Mouse (Mus musculus): ENCODE measurements at regions not wholly inside any gene's neighbourhood (a gene's known extent, or its start where the extent isn't known, plus 50 kb on each side); places are given as distances from the start of the nearest gene placed in this dataset.

- no peak for DNase-seq
Measured at GRCm38 (mm10) chr11:112839721-112840494, 57.9 kb downstream of the Sox9 start.

GRCm38 (mm10) chr11:112840495-112840828 is 58.4 kb downstream of the Sox9 start:
- DNase-seq, result no peak

- DNase-seq, result no peak
Measured at GRCm38 (mm10) chr11:112844258-112844901, 62.4 kb downstream of the Sox9 start.

GRCm38 (mm10) chr11:112847146-112847545 is 65.1 kb downstream of the Sox9 start:
- no peak for DNase-seq

GRCm38 (mm10) chr11:112847851-112848250 is 65.8 kb downstream of the Sox9 start:
- DNase-seq, result no peak

- DNase-seq, result no peak
Measured at GRCm38 (mm10) chr11:112849974-112850373, 68.0 kb downstream of the Sox9 start.

- DNase-seq, result no peak
Measured at GRCm38 (mm10) chr11:112850532-112851272, 68.7 kb downstream of the Sox9 start.

GRCm38 (mm10) chr11:112851321-112851720 is 69.3 kb downstream of the Sox9 start:
- no peak for DNase-seq

GRCm38 (mm10) chr11:112855975-112856374 is 74.0 kb downstream of the Sox9 start:
- DNase-seq, result no peak

GRCm38 (mm10) chr11:112859309-112859708 is 77.3 kb downstream of the Sox9 start:
- no peak for DNase-seq

GRCm38 (mm10) chr11:112860797-112861196 is 78.8 kb downstream of the Sox9 start:
- DNase-seq, result no peak

- no peak for DNase-seq
Measured at GRCm38 (mm10) chr11:112861233-112861632, 79.2 kb downstream of the Sox9 start.

GRCm38 (mm10) chr11:112865836-112866235 is 83.8 kb downstream of the Sox9 start:
- no peak for DNase-seq

- DNase-seq, result no peak
Measured at GRCm38 (mm10) chr11:112869571-112869970, 87.5 kb downstream of the Sox9 start.

- no peak for DNase-seq
Measured at GRCm38 (mm10) chr11:112870201-112871035, 88.4 kb downstream of the Sox9 start.

- peak; percentile 41 for DNase-seq
Measured at GRCm38 (mm10) chr11:112872677-112873367, 90.8 kb downstream of the Sox9 start.

GRCm38 (mm10) chr11:112874239-112874638 is 92.2 kb downstream of the Sox9 start:
- DNase-seq, result peak; percentile 77

GRCm38 (mm10) chr11:112876226-112876625 is 94.2 kb downstream of the Sox9 start:
- DNase-seq, result no peak

- DNase-seq, result no peak
Measured at GRCm38 (mm10) chr11:112878436-112878835, 96.4 kb downstream of the Sox9 start.

GRCm38 (mm10) chr11:112880736-112881135 is 98.7 kb downstream of the Sox9 start:
- DNase-seq, result no peak

GRCm38 (mm10) chr11:112885336-112885940 is 103.4 kb downstream of the Sox9 start:
- DNase-seq, result no peak

- DNase-seq, result no peak
Measured at GRCm38 (mm10) chr11:112886139-112886538, 104.1 kb downstream of the Sox9 start.
